Mouse (Mus musculus) liver, adult 2 months (tissue): ENCODE measurements around the gene Eef2.

Experiments used
- CTCF ChIP-seq: fragments of 200-500 bp; IDR thresholded peaks from 2 replicates; pipeline ENCODE4 v1.5.1; 2011; ENCODE audit warnings: low read depth, low read length, control low read depth
- POLR2A ChIP-seq: fragments of 200-500 bp; IDR thresholded peaks from 2 replicates; pipeline ENCODE4 v1.6.1; 2011; ENCODE audit warnings: low read length, control low read depth; ENCODE audit not compliant: insufficient read depth; ENCODE audit errors: extremely low read depth

- no peak for TF ChIP-seq CTCF
- no peak for TF ChIP-seq POLR2A
These were observed 31.1 kb upstream of the Eef2 start for GRCm38 (mm10) chr10:81145307-81145706.
